Mouse (Mus musculus): ENCODE data around the gene Malsu1. TPM values are rescaled to one million over a fixed set of nuclear protein-coding genes. Genes with fewer than 3 reads are reported as not detected.
A peak's percentile ranks its signal among the peaks of the same experiment; 100 is the strongest.

The Malsu1 gene
- polyA plus RNA-seq, 1 experiment from 2014 or later = 50.6 TPM

- WGBS (ENCODE audit: insufficient replicate concordance) = 61% methylated on average over 6 of the region's 6 CpGs
- DNase-seq (no peak), ATAC-seq (ENCODE audit: low read depth) (no peak)
- Histone ChIP-seq H3K9me3 (replicated peaks) (no peaks in the 10 kb centered on the region), H3K4me3 (replicated peaks) (no peak overlapping the region), H3K4me1 (replicated peaks) (no peaks in the 10 kb centered on the region), H3K27me3 (no peaks in the 10 kb centered on the region), H3K4me2 (no peak overlapping the region), H3K9ac (no peak overlapping the region), H3K36me3 (no peaks in the 10 kb centered on the region), H3K27ac (no peak overlapping the region)
Observed at GRCm38 (mm10) chr6:49046502-49046901, 27.1 kb upstream of the Malsu1 start.

- Histone ChIP-seq H3K4me3 (replicated peaks) (no peak overlapping the region), H3K36me3 (no peaks in the 10 kb centered on the region), H3K27me3 (no peaks in the 10 kb centered on the region), H3K4me2 (no peak overlapping the region), H3K9ac (no peak overlapping the region), H3K27ac (no peak overlapping the region), H3K9me3 (replicated peaks) (no peaks in the 10 kb centered on the region), H3K4me1 (replicated peaks) (no peaks in the 10 kb centered on the region)
- DNase-seq (no peak), ATAC-seq (ENCODE audit: low read depth) (no peak)
- WGBS (ENCODE audit: insufficient replicate concordance) = 70% methylated on average over 8 of the region's 8 CpGs
Observed at GRCm38 (mm10) chr6:49046976-49047375, 26.6 kb upstream of the Malsu1 start.

- no peak overlapping the region for H3K9ac ChIP-seq
- no peak for ATAC-seq (ENCODE audit: low read depth)
- H3K4me2 ChIP-seq = no peak overlapping the region
- no peaks in the 10 kb centered on the region for H3K9me3 ChIP-seq (replicated peaks)
- H3K4me1 ChIP-seq (replicated peaks) = no peaks in the 10 kb centered on the region
- DNase-seq = no peak
- H3K27ac ChIP-seq = no peak overlapping the region
- WGBS (ENCODE audit: insufficient replicate concordance) = 51% methylated on average over 10 of the region's 10 CpGs
- no peak overlapping the region for H3K4me3 ChIP-seq (replicated peaks)
- no peaks in the 10 kb centered on the region for H3K27me3 ChIP-seq
- no peaks in the 10 kb centered on the region for H3K36me3 ChIP-seq
Observed at GRCm38 (mm10) chr6:49047848-49048247, 25.7 kb upstream of the Malsu1 start.

GRCm38 (mm10) chr6:49048395-49048794, 25.2 kb upstream of the Malsu1 start:
- 78% methylated on average over 10 of the region's 10 CpGs for WGBS (ENCODE audit: insufficient replicate concordance)
- H3K4me2 ChIP-seq = no peak overlapping the region
- H3K9me3 ChIP-seq (replicated peaks) = no peaks in the 10 kb centered on the region

GRCm38 (mm10) chr6:49050677-49051410, 22.8 kb upstream of the Malsu1 start:
- Histone ChIP-seq H3K9ac (no peak overlapping the region), H3K36me3 (no peaks in the 10 kb centered on the region), H3K4me2 (no peak overlapping the region), H3K27ac (no peak overlapping the region), H3K9me3 (replicated peaks) (0 out of 2 replicates have a peak, but pooled peaks cover 2% of the 10 kb centered on the region), H3K27me3 (no peaks in the 10 kb centered on the region), H3K4me3 (replicated peaks) (no peak overlapping the region), H3K4me1 (replicated peaks) (no peaks in the 10 kb centered on the region)
- DNase-seq (no peak), ATAC-seq (ENCODE audit: low read depth) (no peak)
- WGBS (ENCODE audit: insufficient replicate concordance) = 55% methylated on average over 11 of the region's 11 CpGs

More at GRCm38 (mm10) chr6:49048395-49048794, 25.2 kb upstream of the Malsu1 start:
- Histone ChIP-seq H3K4me1 (replicated peaks) (no peaks in the 10 kb centered on the region), H3K36me3 (no peaks in the 10 kb centered on the region), H3K27me3 (no peaks in the 10 kb centered on the region), H3K27ac (no peak overlapping the region), H3K4me3 (replicated peaks) (no peak overlapping the region), H3K9ac (no peak overlapping the region)
- no peak for ATAC-seq (ENCODE audit: low read depth)
- DNase-seq = no peak

GRCm38 (mm10) chr6:49052191-49052590, 21.4 kb upstream of the Malsu1 start:
- ATAC-seq (ENCODE audit: low read depth) = no peak
- Histone ChIP-seq H3K27ac (no peak overlapping the region), H3K4me3 (replicated peaks) (no peak overlapping the region), H3K4me1 (replicated peaks) (no peaks in the 10 kb centered on the region), H3K4me2 (no peak overlapping the region), H3K9ac (no peak overlapping the region), H3K9me3 (replicated peaks) (0 out of 2 replicates have a peak, but pooled peaks cover 2% of the 10 kb centered on the region), H3K36me3 (no peaks in the 10 kb centered on the region), H3K27me3 (no peaks in the 10 kb centered on the region)
- no peak for DNase-seq
- WGBS (ENCODE audit: insufficient replicate concordance) = 47% methylated on average over 5 of the region's 5 CpGs

- H3K36me3 ChIP-seq = no peaks in the 10 kb centered on the region
- H3K27ac ChIP-seq = no peak overlapping the region
- H3K9me3 ChIP-seq (replicated peaks) = 0 out of 2 replicates have a peak, but pooled peaks cover 2% of the 10 kb centered on the region
- DNase-seq (no peak), ATAC-seq (ENCODE audit: low read depth) (no peak)
- no peaks in the 10 kb centered on the region for H3K27me3 ChIP-seq
- H3K4me3 ChIP-seq (replicated peaks) = no peak overlapping the region
- H3K4me1 ChIP-seq (replicated peaks) = no peaks in the 10 kb centered on the region
- H3K9ac ChIP-seq = no peak overlapping the region
- H3K4me2 ChIP-seq = no peak overlapping the region
- WGBS (ENCODE audit: insufficient replicate concordance) = 53% methylated on average over 7 of the region's 7 CpGs
Observed at GRCm38 (mm10) chr6:49055256-49055733, 18.3 kb upstream of the Malsu1 start.

GRCm38 (mm10) chr6:49056009-49056408, 17.6 kb upstream of the Malsu1 start:
- WGBS (ENCODE audit: insufficient replicate concordance) = 76% methylated on average over 9 of the region's 9 CpGs
- no peak for DNase-seq
- H3K9me3 ChIP-seq (replicated peaks) = 0 out of 2 replicates have a peak, but pooled peaks cover 2% of the 10 kb centered on the region
- H3K27ac ChIP-seq = no peak overlapping the region
- no peaks in the 10 kb centered on the region for H3K27me3 ChIP-seq
- H3K4me1 ChIP-seq (replicated peaks) = no peaks in the 10 kb centered on the region
- H3K4me2 ChIP-seq = no peak overlapping the region
- H3K4me3 ChIP-seq (replicated peaks) = no peak overlapping the region
- H3K9ac ChIP-seq = no peak overlapping the region
- H3K36me3 ChIP-seq = no peaks in the 10 kb centered on the region
- no peak for ATAC-seq (ENCODE audit: low read depth)

- peak; percentile 46 for DNase-seq
Observed at GRCm38 (mm10) chr6:49057053-49058021, 16.3 kb upstream of the Malsu1 start.

GRCm38 (mm10) chr6:49068361-49068760, 5.2 kb upstream of the Malsu1 start:
- no peak overlapping the region for H3K4me3 ChIP-seq (replicated peaks)
- no peak overlapping the region for H3K9ac ChIP-seq
- no peak for DNase-seq
- WGBS (ENCODE audit: insufficient replicate concordance) = 23% methylated on average over 4 of the region's 4 CpGs
- ATAC-seq (ENCODE audit: low read depth) = no peak
- no peaks in the 10 kb centered on the region for H3K9me3 ChIP-seq (replicated peaks)
- H3K27ac ChIP-seq = no peak overlapping the region
- H3K4me2 ChIP-seq = no peak overlapping the region
- no peaks in the 10 kb centered on the region for H3K27me3 ChIP-seq
- no peaks in the 10 kb centered on the region for H3K36me3 ChIP-seq
- peaks cover 4% of the 10 kb centered on the region; the same call in 1 of the 2 replicates for H3K4me1 ChIP-seq (replicated peaks)

More at GRCm38 (mm10) chr6:49057053-49058021, 16.3 kb upstream of the Malsu1 start:
- Histone ChIP-seq H3K27me3 (no peaks in the 10 kb centered on the region), H3K4me2 (no peak overlapping the region), H3K36me3 (no peaks in the 10 kb centered on the region), H3K4me1 (replicated peaks) (no peaks in the 10 kb centered on the region), H3K9ac (no peak overlapping the region), H3K4me3 (replicated peaks) (no peak overlapping the region), H3K9me3 (replicated peaks) (0 out of 2 replicates have a peak, but pooled peaks cover 2% of the 10 kb centered on the region), H3K27ac (no peak overlapping the region)
- ATAC-seq (ENCODE audit: low read depth) = no peak
- 32% methylated on average over 8 of the region's 8 CpGs for WGBS (ENCODE audit: insufficient replicate concordance)

GRCm38 (mm10) chr6:49074117-49074490, 509 bp downstream of the Malsu1 start:
- Histone ChIP-seq H3K4me3 (replicated peaks) (peak overlapping the region; percentile 84), H3K27me3 (no peaks in the 10 kb centered on the region), H3K36me3 (0 out of 2 replicates have a peak, but pooled peaks cover 3% of the 10 kb centered on the region), H3K4me1 (replicated peaks) (peaks cover 32% of the 10 kb centered on the region), H3K9me3 (replicated peaks) (no peaks in the 10 kb centered on the region), H3K27ac (peak overlapping the region; percentile 71), H3K9ac (peak overlapping the region; percentile 88), H3K4me2 (peak overlapping the region; percentile 89)
- ATAC-seq (ENCODE audit: low read depth) (peak; percentile 51), DNase-seq (peak; percentile 23)
- under 1% methylated on average over 19 of the region's 19 CpGs for WGBS (ENCODE audit: insufficient replicate concordance)

Measured in liver, embryonic 13.5 days (tissue).